Mouse (Mus musculus) layer of hippocampus, adult 2 months (tissue): ENCODE measurements around the gene Trim60. TPM values are rescaled to one million over a fixed set of nuclear protein-coding genes. Genes with fewer than 3 reads are reported as not detected.

Experiments
- DNase-seq, 2 experiments: peaks; one replicate each; pipeline ENCODE4 v3.0.0; 2022; ENCODE audit warnings: low spot score in 2 of 2
- H3K27ac ChIP-seq: fragments of 200-600 bp; 2 replicates; pipeline ENCODE4 v1.8.1; 2022
- H3K4me3 ChIP-seq: fragments of 200-600 bp; 2 replicates; pipeline ENCODE4 v1.8.1; 2022; ENCODE audit warnings: mild to moderate bottlenecking
- CTCF ChIP-seq: fragments of 200-600 bp; conservative IDR thresholded peaks from 2 replicates; pipeline ENCODE4 v1.8.1; 2022; ENCODE audit warnings: antibody characterized with exemption, mild to moderate bottlenecking, moderate library complexity
- long read RNA-seq, 2 experiments: library from polyadenylated mRNA; stranded (forward); transcript quantifications; one replicate each; pipeline ENCODE4 v2.0.0; 2021; ENCODE audit warnings: borderline mapping rate in 2 of 2
- total RNA-seq, 2 experiments: library from RNA; stranded (reverse); gene quantifications; 2 replicates each; pipeline ENCODE4 v1.2.3; 2021

Trim60 gene
- not detected for total RNA-seq
- long read RNA-seq, experiment 1: 0 reads
- long read RNA-seq, experiment 2: 0 reads

GRCm38 (mm10) chr8:65018423-65018822, at the start of gene Trim60, which contains the start of gene Trim61:
TSS of gene Trim60 (minus strand) at chr8:65018584.
TSS of gene Trim61 (minus strand) at chr8:65018523.
- Histone ChIP-seq H3K27ac (no peak within 1 kb of the TSS), H3K4me3 (no peak within 1 kb of the TSS)
- no peak for TF ChIP-seq CTCF
- DNase-seq: no peak

DNA sequence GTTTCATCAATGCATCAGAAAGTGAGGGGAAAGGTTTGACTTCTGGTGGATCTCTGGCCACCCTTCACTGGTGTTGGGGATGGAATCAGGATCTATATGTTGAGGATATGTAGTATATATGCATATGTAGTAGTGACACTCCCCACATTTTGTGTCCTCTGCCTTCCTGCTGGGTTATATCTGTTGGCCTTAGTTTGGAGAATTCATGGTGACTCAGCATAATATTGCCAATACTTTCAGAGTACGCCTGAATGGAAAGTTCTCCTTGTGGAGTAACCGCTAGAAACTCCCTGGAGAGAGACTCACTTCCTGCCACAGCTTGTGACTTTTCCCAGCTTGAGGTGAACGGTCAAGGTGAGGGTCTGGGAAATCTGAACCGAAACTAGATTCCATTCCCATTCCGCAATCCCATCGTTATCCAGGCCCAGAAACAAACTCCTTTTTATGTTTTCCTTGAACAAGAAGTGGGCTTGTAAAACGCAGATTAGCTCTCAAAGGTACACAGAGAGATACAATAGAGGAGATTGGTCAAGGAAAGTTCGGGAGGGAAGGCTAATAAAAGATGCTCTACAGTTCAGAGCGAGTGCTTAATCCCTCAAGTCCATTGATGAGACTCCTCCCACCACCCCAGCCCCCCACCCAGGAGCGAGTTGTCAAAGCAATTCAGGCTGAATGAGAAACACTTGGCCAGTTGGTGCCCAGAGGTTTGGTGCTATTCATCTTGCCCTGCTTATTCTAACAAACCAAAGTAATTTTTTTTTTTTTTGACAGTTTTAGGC, 49.5 kb upstream of the Trim60 start:
- no peak for TF ChIP-seq CTCF
- Histone ChIP-seq H3K27ac (no peak overlapping the region), H3K4me3 (no peak overlapping the region)
- DNase-seq: no peak

DNA sequence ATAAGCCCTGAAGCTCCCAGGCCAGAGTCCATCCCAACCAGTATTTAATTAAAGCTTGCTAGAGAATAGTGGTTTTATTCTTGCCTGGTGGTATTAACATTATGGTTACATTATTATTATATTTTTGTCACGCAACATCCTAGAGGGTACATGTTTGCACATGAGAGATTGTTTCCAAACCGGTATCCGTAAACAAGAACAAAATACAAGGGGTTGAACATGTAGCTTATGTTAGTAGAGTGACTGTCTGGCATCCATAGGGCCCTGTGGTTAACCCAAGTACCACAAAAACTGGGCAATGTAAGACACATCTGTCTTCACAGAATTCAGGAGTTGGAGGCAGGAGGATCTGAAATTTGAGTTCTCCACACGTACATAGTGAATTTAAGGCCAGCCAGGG, 48.6 kb upstream of the Trim60 start:
- Histone ChIP-seq H3K4me3 (no peak overlapping the region), H3K27ac (no peak overlapping the region)
- no peak for DNase-seq
- no peak for TF ChIP-seq CTCF

- no peak for TF ChIP-seq CTCF
Observed at GRCm38 (mm10) chr8:65065622-65066021, 47.2 kb upstream of the Trim60 start.

DNA sequence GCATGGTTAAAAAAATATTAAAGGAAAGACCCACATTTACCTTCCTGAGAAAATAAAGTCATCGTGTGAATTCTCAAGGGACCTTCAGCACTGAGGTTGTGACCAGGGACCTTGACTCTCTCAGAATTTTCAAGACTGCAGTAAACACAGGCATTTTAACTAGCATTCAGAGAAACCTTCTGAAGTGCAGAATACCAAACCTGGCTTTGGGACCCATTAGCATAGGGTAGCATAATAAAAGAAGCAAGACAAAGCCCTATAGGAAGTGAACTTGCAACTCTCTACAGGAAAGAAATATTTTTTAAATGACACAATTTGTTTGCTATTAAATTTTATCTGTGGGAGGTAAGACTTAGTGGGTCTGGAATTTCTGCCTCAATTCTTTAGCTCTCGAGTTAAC, 45.7 kb upstream of the Trim60 start:
- DNase-seq: no peak
- H3K4me3 ChIP-seq: no peak overlapping the region
- TF ChIP-seq CTCF: no peak
- no peak overlapping the region for H3K27ac ChIP-seq

More at GRCm38 (mm10) chr8:65065622-65066021, 47.2 kb upstream of the Trim60 start:
- H3K4me3 ChIP-seq: no peak overlapping the region
- no peak for DNase-seq
- H3K27ac ChIP-seq: no peak overlapping the region

DNA sequence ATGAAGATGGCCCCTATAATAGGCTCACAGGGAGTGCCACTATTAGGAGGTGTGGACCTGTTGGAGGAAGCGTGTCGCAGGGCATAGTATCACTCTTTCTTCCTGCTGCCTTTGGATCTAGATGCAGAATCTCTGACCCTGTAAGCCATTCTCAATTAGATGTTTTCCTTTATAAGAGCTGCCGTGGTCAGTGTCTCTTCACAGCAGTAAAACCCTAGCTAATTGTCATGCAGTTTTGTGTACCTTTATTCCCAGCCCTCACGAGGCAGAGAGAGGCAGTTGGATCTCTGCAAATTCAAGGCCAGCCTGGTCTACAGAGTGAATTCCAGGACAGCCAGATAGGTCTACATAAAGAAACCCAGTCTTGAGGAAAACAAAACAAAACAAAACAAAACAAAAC, 43.8 kb upstream of the Trim60 start:
- TF ChIP-seq CTCF: no peak
- Histone ChIP-seq H3K4me3 (no peak overlapping the region), H3K27ac (no peak overlapping the region)
- DNase-seq: no peak

GRCm38 (mm10) chr8:65056722-65057121, 38.3 kb upstream of the Trim60 start:
- TF ChIP-seq CTCF: no peak
- no peak for DNase-seq
- Histone ChIP-seq H3K4me3 (no peak overlapping the region), H3K27ac (no peak overlapping the region)

GRCm38 (mm10) chr8:65053968-65054367, 35.6 kb upstream of the Trim60 start:
- Histone ChIP-seq H3K4me3 (no peak overlapping the region), H3K27ac (no peak overlapping the region)
- no peak for TF ChIP-seq CTCF
- DNase-seq: no peak

DNA sequence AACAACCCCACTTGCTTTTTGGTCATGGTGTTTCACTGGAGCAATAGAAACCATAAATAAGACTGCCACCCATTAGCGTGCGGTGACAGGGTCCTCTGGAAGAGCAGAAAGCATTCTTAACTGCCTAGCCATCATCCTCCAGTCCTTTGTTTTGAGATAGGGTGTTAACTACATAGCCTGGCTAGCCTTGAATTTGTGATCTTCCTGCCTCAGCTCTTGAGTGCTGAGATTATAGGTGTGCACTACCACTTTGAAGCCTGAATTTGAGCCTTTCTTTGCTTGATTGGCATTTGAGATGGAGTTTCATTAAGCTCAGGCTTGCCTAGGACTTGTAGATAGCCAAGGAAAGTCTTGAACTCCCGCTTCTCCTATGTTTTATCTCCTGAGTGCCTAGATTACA, 35.2 kb upstream of the Trim60 start:
- DNase-seq: no peak
- no peak for TF ChIP-seq CTCF
- Histone ChIP-seq H3K4me3 (no peak overlapping the region), H3K27ac (no peak overlapping the region)

DNA sequence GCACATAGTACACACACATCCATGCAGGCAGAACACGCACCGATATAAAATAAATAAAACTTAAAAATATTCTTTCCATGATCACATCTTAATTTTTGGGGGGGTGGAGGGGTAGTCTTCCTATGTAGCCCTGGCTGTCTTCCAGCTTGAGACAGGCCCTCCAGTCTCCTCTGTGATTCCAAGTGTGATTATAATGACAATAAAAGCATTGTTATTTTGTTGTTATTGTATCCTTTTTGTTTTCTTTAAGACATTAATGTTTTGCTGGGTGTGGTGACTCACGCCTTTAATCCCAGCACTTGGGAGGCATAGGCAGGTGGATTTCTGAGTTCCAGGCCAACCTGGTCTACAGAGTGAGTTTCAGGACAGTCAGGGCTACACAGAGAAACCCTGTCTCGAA, 29.4 kb upstream of the Trim60 start:
- no peak overlapping the region for H3K27ac ChIP-seq
- H3K4me3 ChIP-seq: no peak overlapping the region
- no peak for DNase-seq
- TF ChIP-seq CTCF: no peak

DNA sequence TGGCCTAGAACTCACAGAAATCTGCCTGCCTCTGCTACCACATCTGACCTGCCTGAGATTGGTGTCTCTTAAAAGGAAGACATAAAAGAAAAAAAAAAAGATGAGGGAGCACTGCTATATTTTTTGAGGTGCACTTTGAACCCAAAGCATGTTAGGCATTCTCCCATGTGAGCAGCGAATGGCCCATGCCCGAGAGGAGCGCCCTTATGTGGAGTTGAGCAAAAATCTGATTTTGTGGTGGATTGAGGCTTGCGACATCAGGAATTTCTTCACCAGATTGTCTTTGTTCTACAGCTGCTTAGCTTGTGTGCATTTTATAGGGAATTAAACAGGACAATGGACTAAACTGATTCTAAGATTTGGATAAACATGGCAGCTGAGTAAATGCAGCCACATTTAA, 28.8 kb upstream of the Trim60 start:
- H3K27ac ChIP-seq: no peak overlapping the region
- no peak overlapping the region for H3K4me3 ChIP-seq
- TF ChIP-seq CTCF: no peak
- no peak for DNase-seq

DNA sequence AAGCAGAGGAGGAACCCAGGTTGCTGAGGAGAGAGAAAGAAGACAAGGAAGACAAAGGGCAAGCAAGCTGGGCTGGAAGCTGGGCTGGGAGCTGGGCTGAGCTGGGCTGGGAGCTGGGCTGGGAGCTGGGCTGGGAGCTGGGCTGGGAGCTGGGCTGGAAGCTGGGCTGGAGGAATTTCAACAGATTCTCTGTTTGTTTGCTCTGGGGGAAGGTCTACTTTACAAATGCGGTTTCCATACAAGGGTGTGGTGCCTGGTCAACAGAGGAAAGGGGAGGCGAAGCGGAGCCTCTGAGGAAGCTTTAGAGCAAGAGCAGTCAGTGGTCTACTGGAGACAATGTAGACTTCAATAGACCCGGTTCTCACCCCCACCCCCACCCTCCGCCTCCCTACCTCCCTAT, 28.2 kb upstream of the Trim60 start:
- Histone ChIP-seq H3K4me3 (no peak overlapping the region), H3K27ac (no peak overlapping the region)
- no peak for DNase-seq
- TF ChIP-seq CTCF: no peak

- H3K4me3 ChIP-seq: peak within 1 kb of the TSS; percentile 24; the same call in 1 of the 2 replicates
- no peak for TF ChIP-seq CTCF
- peak in 1 of 2 experiments; percentile 49 for DNase-seq
- H3K27ac ChIP-seq: no peak within 1 kb of the TSS
Observed at GRCm38 (mm10) chr8:65037117-65037533, 18.7 kb upstream of the Trim60 start, which contains the start of gene Apela. TSS of gene Apela (minus strand) at chr8:65037336.

DNA sequence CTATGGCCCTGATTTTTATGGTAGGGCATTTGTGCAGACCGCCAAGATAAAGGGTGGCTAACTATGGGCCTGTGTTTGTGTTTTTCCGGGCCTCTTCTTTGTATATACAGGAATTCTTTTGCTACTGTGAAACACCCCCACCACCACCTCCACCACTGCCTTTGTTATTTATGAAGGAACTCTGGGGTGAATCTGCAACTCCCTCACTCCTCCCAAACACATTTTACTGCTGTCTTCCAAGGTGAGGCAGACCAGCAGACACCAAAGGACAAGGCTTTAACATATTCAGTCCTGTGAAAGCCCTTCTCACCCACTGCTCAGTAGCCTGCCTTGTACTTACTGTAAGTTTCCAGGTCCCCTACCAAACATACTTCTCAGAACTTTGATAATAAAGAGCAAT, 15.8 kb upstream of the Trim60 start:
- Histone ChIP-seq H3K4me3 (no peak overlapping the region), H3K27ac (no peak overlapping the region)
- no peak for TF ChIP-seq CTCF
- no peak for DNase-seq
